Mouse (Mus musculus): ENCODE measurements around the gene Scg3.
"Not testable (repeated sequence)": the region's sequence is repeated elsewhere in the genome, so short reads cannot be mapped to it uniquely, and the experiment has no call there.

The Scg3 gene

DNA sequence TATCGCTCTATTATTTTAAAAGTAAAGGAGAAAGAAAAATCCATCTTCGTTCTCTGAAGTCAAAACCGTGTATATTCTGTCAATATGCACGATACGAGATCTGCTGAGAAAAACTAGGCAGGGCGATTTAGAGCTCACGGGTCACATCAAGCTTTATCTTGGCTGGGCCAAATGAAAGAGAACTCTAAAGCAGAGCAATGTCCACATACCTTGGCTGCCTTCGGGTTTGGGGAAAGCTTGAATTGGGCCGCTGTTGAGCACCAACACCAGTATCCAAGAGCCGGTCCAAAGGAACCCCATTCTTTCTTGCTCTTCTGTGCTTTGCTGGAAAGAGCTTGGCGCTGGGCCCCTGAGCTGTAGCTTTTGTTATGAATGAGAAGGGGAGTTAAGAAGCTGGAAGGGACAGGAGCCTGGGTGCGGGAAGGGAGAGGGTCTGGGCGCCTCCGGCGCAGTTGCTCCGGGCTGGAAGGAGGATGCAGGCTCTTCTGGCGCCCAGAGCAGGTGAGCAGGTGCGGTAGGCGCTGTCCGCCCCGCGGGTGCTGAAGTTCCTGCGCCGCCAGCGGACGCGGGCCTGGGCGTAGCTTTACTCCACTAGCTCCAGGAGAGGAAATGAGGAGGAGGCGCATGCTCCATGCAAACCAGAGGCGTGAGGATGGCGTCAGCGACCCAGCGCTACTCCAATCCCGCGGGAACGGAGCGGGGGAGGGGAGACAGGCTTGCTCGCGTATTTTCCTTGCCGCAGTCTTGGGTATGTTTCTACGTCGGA lies at the start of gene Scg3:
TSS of gene Scg3 (minus strand) at position 631 of the 766 bp plus-strand sequence.
- DNase-seq (ENCODE audit: low read depth) = peak; percentile 9

GRCm38 (mm10) chr9:75719952-75720687 lies 36.3 kb upstream of the Scg3 start:
- peak; percentile 28 for DNase-seq (ENCODE audit: low read depth)

DNA sequence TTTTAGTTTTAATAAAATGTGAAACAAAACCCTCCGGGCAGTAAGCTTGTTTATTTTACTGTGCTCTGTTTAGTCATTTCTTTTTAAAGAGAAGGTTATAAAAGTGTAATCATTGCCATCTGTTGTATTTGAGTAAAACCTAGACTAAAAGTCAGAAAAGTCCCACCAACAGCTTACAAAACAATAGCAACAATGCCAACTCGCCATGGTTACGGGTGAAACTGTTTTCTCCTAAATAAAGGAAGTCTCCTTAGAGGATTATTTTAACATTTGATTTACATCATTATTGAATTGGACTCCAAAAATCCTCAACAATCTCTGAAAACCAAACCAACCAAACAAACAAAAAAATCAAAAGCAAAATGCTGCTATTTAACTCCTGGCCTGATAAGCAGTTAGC lies 35.6 kb upstream of the Scg3 start:
- DNase-seq (ENCODE audit: low read depth) = no peak

DNA sequence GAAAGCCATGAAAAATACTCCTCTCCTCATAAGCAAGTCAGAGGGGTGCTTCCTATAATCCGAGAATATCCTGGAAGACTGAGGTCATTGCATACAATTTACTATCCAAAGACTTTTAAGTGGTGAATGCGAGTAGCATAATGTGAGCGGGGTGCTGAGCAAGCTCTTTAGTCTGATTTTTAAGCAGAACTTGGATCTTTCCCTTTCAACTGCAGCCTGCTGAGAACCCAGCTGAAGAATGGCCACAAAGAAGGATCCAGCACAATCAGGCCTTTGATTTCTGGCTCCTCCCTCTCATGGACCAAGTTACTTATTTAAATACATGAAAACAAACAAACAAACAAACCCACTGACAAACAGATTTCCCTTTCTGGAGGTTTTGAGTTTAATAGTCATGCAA lies 916 bp upstream of the Scg3 start:
- no peak for DNase-seq (ENCODE audit: low read depth)

DNA sequence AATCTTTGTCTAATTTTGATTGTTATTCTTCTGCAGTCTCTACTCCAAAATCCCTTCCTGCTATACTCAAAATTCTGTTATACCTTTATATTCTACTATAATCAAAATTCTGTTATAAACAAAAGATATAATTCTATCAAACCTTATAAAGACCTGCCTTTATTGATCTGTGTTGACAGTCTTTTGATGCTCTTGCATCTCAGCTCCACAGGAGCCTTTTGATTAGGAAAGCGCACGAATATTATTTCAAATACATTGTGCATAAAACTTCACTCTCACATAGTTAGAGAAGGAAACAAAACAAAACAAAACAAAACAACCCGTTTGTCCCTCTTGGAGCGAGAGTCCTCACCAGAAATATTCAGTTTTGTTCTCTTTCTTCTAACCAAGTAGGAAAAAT lies 436 bp upstream of the Scg3 start:
- no peak for DNase-seq (ENCODE audit: low read depth)

DNA sequence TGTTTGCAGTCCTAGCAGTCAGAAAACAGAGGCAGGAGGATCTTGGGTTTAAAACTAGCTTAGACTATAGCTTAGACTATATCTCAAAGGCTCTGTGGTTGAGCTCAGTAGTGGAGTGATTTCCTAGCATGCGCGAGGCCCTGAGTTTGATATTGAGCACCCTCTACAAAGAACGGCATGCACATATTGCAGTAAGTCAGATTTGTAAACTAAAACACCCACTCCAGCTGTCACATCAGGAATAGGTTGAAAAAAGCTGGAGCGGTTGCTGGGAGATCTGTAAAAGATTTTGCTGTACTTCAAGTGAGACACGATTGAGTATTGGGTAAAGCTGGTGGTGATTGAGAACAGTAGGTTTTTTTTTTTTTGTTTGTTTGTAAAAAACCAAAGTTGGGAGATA lies 3.2 kb downstream of the Scg3 start:
- no peak for DNase-seq (ENCODE audit: low read depth)

- DNase-seq (ENCODE audit: low read depth) = no peak
Observed at GRCm38 (mm10) chr9:75679629-75680028, 4.2 kb downstream of the Scg3 start.

GRCm38 (mm10) chr9:75678341-75678740 lies 5.5 kb downstream of the Scg3 start:
- DNase-seq (ENCODE audit: low read depth) = no peak

- DNase-seq (ENCODE audit: low read depth) = no peak
Observed at GRCm38 (mm10) chr9:75676226-75676625, 7.6 kb downstream of the Scg3 start.

DNA sequence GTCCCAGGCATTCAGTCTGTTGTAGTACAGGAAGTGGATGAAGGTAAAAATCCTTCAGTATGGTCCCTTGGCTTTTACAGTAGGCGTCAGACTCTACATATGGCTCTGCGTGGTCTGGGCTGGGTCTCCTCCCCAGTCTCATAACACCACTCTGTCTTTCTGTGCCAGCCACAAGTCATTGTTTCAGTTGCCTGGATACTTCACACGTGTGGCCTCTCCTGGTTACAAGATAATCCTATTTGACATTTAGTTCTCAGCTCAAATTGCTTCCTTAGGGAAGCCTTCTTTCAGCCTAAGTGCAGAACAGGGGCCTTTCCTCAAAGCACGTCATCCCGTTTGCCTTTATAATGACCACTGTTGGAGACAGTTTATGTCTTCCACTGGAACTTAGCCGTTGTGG lies 11.1 kb downstream of the Scg3 start:
- DNase-seq (ENCODE audit: low read depth) = no peak

DNA sequence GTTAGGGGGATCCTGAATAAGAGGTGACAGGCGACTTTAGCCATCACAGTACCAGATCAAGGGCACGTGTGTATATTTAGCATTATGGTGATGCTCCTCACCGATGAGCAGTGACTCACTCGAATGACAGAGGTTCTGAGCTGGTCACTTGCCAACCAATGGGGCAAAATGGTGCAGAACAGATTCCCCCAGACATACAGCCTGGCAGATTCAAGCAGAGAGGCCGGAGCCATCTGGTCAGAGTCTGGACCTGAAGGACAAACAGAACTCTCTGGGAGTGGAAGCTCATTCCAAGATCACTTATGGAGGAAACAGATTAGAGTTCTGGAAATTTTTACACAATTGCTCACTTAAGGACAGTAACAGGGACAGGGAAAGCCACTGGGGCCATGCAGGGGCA lies 17.2 kb downstream of the Scg3 start:
- no peak for DNase-seq (ENCODE audit: low read depth)

GRCm38 (mm10) chr9:75665364-75665763 lies 18.5 kb downstream of the Scg3 start:
- no peak for DNase-seq (ENCODE audit: low read depth)

GRCm38 (mm10) chr9:75660917-75661316 lies 22.9 kb downstream of the Scg3 start:
- DNase-seq (ENCODE audit: low read depth) = no peak

DNA sequence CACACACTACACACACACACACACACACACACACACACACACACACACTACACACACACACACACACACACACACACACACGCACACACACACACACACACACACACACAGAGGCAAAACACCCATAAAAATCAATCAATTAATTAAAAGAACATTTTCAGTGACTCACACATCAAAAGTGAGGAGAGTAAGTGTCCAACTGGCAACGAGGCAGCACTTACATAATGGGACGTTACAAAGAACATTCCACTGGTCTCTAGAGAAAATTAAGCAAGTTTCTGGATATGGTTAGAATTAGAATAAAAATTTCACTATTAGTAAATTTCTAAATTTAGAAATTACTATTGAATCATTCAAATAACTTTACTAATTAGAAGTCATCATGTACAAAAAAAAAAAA lies 27.4 kb downstream of the Scg3 start:
- not testable (repeated sequence) for DNase-seq (ENCODE audit: low read depth)

DNA sequence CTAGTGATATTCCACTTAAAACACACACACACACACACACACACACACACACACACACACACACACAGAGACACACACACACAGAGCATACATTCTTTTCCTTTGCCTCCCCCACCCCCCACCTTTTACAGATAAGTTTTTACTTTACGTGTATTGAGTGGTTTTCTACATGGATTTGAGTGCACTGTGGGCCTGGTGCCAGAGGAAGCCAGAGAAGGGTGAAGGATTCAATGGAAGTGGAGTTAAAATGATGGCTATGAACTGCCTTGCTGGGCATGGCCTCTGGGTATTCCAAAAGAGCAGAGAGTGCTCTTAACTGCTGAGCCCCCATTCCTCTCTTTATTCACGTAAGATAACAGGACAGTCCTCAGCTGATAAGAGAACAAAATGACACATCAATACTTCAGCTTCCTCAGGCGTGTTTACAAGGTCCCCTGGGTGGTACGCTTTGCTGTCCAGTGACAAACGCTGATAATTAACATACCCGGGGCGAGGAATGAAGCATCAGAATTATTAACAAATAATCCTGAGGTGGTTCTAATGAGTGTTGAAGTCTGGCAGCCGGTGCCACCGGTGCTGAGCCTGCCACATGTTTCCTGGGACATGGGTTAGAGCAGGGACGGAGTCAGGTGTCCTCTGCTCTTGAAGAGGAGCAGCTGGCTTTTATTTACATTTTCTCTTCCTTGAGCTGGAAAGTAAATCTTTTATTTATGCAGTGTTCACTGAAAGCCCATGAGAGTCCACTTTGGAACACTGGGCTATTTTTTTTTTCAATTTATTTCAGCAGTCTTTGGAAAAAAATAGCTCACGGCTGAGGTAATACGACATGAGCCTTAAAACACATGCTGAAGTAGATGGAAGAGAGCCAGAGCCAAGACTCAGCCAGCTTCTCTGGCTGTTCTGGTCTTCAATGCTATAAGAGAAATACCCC lies 29.6 kb downstream of the Scg3 start:
- no peak for DNase-seq (ENCODE audit: low read depth)

- no peak for DNase-seq (ENCODE audit: low read depth)
Observed at GRCm38 (mm10) chr9:75645405-75645804, 38.5 kb downstream of the Scg3 start.

DNA sequence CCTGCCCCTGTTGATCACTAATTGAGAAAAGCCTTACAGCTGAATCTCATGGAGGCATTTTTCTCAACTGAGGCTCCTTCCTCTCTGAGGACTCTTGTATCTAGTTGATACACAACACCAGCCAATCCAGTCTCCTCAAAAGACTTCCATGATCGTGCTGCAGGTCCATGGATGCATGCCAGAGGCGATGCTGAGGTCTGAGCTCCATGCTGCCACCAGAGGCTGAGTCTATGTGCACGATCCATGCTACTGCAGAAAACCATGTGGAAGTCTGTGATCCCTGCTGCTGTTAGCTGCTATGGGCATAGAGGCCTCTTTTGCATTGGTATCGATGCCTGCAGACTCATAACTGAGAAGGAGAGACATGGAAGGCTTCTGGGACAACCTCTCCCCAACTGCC lies 49.6 kb downstream of the Scg3 start:
- DNase-seq (ENCODE audit: low read depth) = no peak

DNA sequence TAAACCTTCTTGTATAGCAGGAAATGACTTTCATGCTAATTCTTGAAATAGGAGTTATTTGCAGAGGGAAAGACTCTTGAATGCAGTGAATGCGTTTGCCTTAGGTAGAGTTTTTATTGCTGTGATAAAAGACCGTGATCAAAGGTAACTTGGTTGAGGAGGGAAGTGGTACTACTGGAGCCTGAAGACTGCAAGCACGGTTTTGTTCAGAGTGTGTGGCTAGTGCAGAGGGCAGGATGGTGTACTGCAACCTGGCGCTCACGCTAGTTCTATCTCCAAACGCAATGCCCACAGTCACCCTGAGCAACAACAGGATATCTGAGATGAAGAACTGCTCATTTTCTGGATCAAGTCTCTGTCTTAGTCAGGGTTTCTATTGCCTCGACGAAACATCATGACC lies 50.3 kb downstream of the Scg3 start:
- no peak for DNase-seq (ENCODE audit: low read depth)

DNA sequence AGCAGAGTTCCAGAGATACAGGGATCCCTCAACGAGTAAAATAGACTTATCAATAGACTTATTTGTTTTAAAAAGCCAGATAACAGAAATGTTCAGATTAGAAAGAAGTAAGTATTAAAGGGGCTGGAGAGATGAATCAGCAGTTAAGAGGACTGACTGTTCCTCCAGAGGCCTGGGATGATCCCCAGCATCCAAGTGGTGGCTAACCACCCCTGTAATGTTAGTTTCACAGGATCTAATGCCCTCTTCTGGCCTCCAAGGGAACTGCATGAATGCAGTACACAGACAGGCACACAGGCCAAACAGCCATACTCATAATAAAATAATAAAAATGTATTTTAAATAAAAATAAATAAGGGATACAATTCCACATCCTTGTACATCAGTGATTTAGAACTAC lies 51.0 kb downstream of the Scg3 start:
- no peak for DNase-seq (ENCODE audit: low read depth)

DNA sequence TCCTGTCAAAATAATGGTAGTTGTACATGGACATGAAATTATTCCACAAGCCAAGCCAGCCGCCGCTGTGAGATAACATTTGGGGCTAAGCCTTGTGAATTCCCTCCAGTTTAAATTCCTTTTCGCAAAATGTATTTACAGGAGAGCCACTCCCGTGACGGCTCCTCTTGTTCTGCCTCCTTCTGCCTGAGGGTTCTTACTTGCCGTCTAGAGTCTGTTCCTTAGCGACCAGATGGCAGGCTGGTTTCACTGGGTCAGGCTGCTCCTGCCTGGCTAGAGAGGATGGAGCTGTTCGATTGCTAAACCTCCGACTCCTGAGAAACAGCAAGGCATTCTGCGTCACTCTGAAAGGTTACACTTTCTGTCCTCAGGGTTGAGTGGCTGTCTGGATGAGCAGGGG lies 51.7 kb downstream of the Scg3 start:
- no peak for DNase-seq (ENCODE audit: low read depth)

- DNase-seq (ENCODE audit: low read depth) = no peak
Observed at GRCm38 (mm10) chr9:75630823-75631454, 52.9 kb downstream of the Scg3 start.

DNA sequence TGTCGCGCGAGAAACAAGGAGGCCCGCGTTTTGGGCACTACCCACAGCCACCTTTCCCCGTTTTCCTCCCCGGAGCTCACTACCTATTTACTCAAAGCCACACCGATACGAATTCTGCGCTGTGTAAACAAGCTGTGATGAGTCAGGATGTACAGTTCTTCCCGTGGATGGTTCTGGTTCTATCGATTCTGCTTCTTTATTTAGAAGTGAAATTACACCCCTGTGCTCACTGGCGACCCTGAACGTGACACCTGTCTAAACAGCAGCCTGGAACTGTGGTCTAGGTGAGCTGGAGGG lies 57.6 kb downstream of the Scg3 start:
- DNase-seq (ENCODE audit: low read depth) = no peak
